Mouse (Mus musculus) limb, embryonic 15.5 days (tissue): ENCODE results near the gene Chrm3. TPM values are rescaled to one million over a fixed set of nuclear protein-coding genes. Genes with fewer than 3 reads are reported as not detected.

ENCODE experiments used
- ATAC-seq: fragments of 200-750 bp; cut with Nextera tagmentation; 2 replicates; pipeline ENCODE4 v1.8.0; 2017; ENCODE audit warnings: low read depth, moderate TSS enrichment; ENCODE audit not compliant: insufficient number of reproducible peaks, low FRiP score, low TSS enrichment
- H3K27ac ChIP-seq: fragments of 300-500 bp; sonication (generic); 2 replicates; pipeline ENCODE4 v1.5.1; 2015; ENCODE audit warnings: moderate library complexity, mild to moderate bottlenecking, inconsistent platforms
- H3K27me3 ChIP-seq: fragments of 300-500 bp; sonication (generic); 2 replicates; pipeline ENCODE4 v1.6.1; 2015; ENCODE audit warnings: inconsistent platforms
- H3K36me3 ChIP-seq: fragments of 300-500 bp; sonication (generic); 2 replicates; pipeline ENCODE4 v1.6.1; 2015; ENCODE audit warnings: inconsistent platforms
- H3K4me1 ChIP-seq: fragments of 300-500 bp; sonication (generic); 2 replicates; pipeline ENCODE4 v1.6.1; 2015; ENCODE audit warnings: inconsistent platforms
- H3K4me2 ChIP-seq: fragments of 300-500 bp; sonication (generic); 2 replicates; pipeline ENCODE4 v1.6.1; 2015; ENCODE audit warnings: mild to moderate bottlenecking, inconsistent platforms
- H3K4me3 ChIP-seq: fragments of 300-500 bp; sonication (generic); 2 replicates; pipeline ENCODE4 v1.5.1; 2015; ENCODE audit warnings: mild to moderate bottlenecking, inconsistent platforms
- H3K9ac ChIP-seq: fragments of 300-500 bp; sonication (generic); 2 replicates; pipeline ENCODE4 v1.6.1; 2015; ENCODE audit warnings: inconsistent platforms
- H3K9me3 ChIP-seq: fragments of 300-500 bp; sonication (generic); 2 replicates; pipeline ENCODE4 v1.6.1; 2016; ENCODE audit warnings: inconsistent platforms
- WGBS: fragments of 180-500 bp; shearing (Covaris S2); methylation state at CpG from one replicate; pipeline ENCODE4 v1.1.7; 2015; 5-methylcytosine and 5-hydroxymethylcytosine counted together
- polyA plus RNA-seq: library from polyadenylated mRNA; unstranded; fragments of >200 nt; fragmentation: Nextera tagmentation; extraction: Ambion mirVana; gene quantifications from 2 replicates; pipeline ENCODE4 v1.2.1, GENCODE M21; 2015

Gene Chrm3
- polyA plus RNA-seq, 1 experiment from 2014 or later: 1.2 TPM

GRCm38 (mm10) chr13:10019252-10019651 lies 341.4 kb downstream of the Chrm3 start:
- Histone ChIP-seq H3K27ac (no peak overlapping the region), H3K4me2 (no peak overlapping the region), H3K36me3 (no peaks in the 10 kb centered on the region), H3K4me3 (no peak overlapping the region), H3K9ac (no peak overlapping the region), H3K4me1 (no peaks in the 10 kb centered on the region), H3K27me3 (no peaks in the 10 kb centered on the region), H3K9me3 (no peaks in the 10 kb centered on the region)
- no peak for ATAC-seq
- 35% methylated on average over 1 of the region's 1 CpGs for WGBS

DNA sequence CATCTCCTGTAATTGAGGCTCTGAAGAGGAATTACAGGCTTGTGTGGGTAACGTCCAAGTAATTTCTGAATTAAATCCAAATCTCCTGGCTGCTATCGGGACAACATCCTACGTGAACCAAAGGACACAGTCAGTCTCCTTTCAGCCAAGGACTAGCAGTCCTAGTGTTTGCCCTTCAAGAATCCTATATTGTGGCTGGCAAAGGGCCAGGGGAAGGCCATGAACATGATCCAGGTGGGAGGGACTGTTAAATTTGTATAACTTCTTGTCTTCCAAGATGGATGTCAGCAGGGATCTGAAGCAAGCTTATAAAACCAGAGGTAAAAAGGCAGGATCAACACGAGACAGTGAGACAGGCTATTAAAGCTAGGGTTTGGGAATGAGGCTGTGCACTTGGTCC lies 357.7 kb downstream of the Chrm3 start:
- WGBS: 48% methylated on average over 4 of the region's 4 CpGs
- H3K4me3 ChIP-seq: no peak overlapping the region
- no peak for ATAC-seq
- H3K4me1 ChIP-seq: no peaks in the 10 kb centered on the region
- H3K4me2 ChIP-seq: no peak overlapping the region
- H3K27me3 ChIP-seq: no peaks in the 10 kb centered on the region
- no peak overlapping the region for H3K9ac ChIP-seq
- no peak overlapping the region for H3K27ac ChIP-seq
- H3K9me3 ChIP-seq: no peaks in the 10 kb centered on the region
- no peaks in the 10 kb centered on the region for H3K36me3 ChIP-seq

- no peak overlapping the region for H3K9ac ChIP-seq
- WGBS: 78% methylated on average over 2 of the region's 2 CpGs
- H3K36me3 ChIP-seq: no peaks in the 10 kb centered on the region
- no peak overlapping the region for H3K4me3 ChIP-seq
- H3K9me3 ChIP-seq: no peaks in the 10 kb centered on the region
- no peak overlapping the region for H3K4me2 ChIP-seq
- H3K27me3 ChIP-seq: no peaks in the 10 kb centered on the region
- H3K27ac ChIP-seq: no peak overlapping the region
- ATAC-seq: no peak
- no peaks in the 10 kb centered on the region for H3K4me1 ChIP-seq
Observed at GRCm38 (mm10) chr13:9997664-9998328, 362.9 kb downstream of the Chrm3 start.

GRCm38 (mm10) chr13:9995852-9996251 lies 364.8 kb downstream of the Chrm3 start:
- H3K4me2 ChIP-seq: no peak overlapping the region
- WGBS: 95% methylated on average over 1 of the region's 1 CpGs
- H3K27me3 ChIP-seq: no peaks in the 10 kb centered on the region
- ATAC-seq: no peak
- H3K27ac ChIP-seq: no peak overlapping the region
- no peak overlapping the region for H3K4me3 ChIP-seq
- H3K36me3 ChIP-seq: no peaks in the 10 kb centered on the region
- no peaks in the 10 kb centered on the region for H3K4me1 ChIP-seq
- H3K9me3 ChIP-seq: no peaks in the 10 kb centered on the region
- no peak overlapping the region for H3K9ac ChIP-seq

GRCm38 (mm10) chr13:9993571-9993970 lies 367.1 kb downstream of the Chrm3 start:
- H3K27me3 ChIP-seq: no peaks in the 10 kb centered on the region
- no peaks in the 10 kb centered on the region for H3K36me3 ChIP-seq
- no peaks in the 10 kb centered on the region for H3K4me1 ChIP-seq
- H3K9me3 ChIP-seq: no peaks in the 10 kb centered on the region
- H3K27ac ChIP-seq: no peak overlapping the region
- H3K4me2 ChIP-seq: no peak overlapping the region
- H3K9ac ChIP-seq: no peak overlapping the region
- 92% methylated on average over 3 of the region's 3 CpGs for WGBS
- ATAC-seq: no peak
- H3K4me3 ChIP-seq: no peak overlapping the region

DNA sequence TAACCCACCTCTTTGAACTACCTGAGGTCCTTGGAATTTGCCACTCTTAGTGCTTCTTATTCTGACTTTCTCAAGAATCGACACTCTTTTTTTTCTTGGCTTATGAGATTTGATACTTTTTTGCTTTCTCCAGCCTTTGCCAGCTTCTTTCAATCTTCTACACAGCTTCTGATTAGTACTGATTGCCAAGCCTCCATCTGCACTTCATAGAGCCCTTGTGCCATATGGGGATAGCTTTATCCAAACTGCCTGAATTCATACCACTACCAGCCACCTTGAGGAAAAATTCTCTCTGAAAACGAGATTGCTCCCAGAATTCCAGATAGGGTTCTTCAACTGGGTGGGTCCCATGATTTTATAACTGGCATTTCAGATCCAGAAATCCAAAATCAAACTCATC lies 368.0 kb downstream of the Chrm3 start:
- Histone ChIP-seq H3K9ac (no peak overlapping the region), H3K4me3 (no peak overlapping the region), H3K9me3 (no peaks in the 10 kb centered on the region), H3K4me1 (no peaks in the 10 kb centered on the region), H3K4me2 (no peak overlapping the region), H3K36me3 (no peaks in the 10 kb centered on the region), H3K27ac (no peak overlapping the region), H3K27me3 (no peaks in the 10 kb centered on the region)
- no peak for ATAC-seq
- WGBS: 63% methylated on average over 2 of the region's 2 CpGs

- Histone ChIP-seq H3K4me3 (no peak overlapping the region), H3K36me3 (no peaks in the 10 kb centered on the region), H3K27ac (no peak overlapping the region), H3K9ac (no peak overlapping the region), H3K4me1 (no peaks in the 10 kb centered on the region), H3K4me2 (no peak overlapping the region), H3K9me3 (no peaks in the 10 kb centered on the region), H3K27me3 (no peaks in the 10 kb centered on the region)
- ATAC-seq: no peak
- WGBS: 67% methylated on average over 6 of the region's 6 CpGs
Observed at GRCm38 (mm10) chr13:9985648-9986047, 375.0 kb downstream of the Chrm3 start.

DNA sequence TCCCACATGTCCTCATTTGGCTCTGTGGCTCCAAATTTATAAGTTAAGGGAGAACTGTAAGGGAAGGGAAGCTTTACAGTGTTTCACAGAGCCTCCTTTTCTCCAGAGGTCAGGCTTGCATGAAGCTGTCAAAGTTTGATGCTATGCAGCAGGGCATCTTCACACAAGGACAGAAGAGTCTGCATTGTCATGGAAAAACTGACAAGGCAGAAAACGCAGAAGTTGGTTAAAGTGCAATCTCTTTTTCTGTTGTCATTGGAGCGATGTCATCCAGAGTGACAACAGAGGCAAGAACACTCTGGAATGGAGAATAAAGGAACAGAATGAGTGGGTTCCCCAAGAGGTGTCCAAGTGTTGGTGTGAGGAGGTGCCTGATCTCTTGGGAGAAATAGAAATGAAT lies 377.4 kb downstream of the Chrm3 start:
- Histone ChIP-seq H3K36me3 (no peaks in the 10 kb centered on the region), H3K27me3 (no peaks in the 10 kb centered on the region), H3K27ac (no peak overlapping the region), H3K4me2 (no peak overlapping the region), H3K9me3 (no peaks in the 10 kb centered on the region), H3K9ac (no peak overlapping the region), H3K4me3 (no peak overlapping the region), H3K4me1 (no peaks in the 10 kb centered on the region)
- ATAC-seq: no peak
- WGBS: 88% methylated on average over 2 of the region's 2 CpGs

DNA sequence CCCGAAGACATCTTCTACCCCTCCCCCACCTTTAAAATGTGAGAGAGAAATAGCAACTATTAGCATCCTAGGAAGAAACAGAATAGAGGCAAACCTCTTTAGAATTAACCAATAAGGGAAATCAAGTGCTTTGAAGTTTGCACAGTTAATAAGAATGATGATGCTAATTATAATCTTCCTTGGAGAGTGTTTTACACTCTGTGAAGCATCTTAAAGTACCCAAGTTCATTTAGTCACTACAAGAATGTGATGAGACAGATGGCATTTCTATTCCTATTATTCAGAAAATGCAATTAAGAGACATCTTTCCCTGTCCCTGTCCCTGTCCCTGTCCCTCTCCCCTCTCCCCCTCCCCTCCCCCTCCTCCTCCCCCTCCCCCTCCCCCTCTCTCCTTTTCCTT lies 382.9 kb downstream of the Chrm3 start:
- H3K36me3 ChIP-seq: no peaks in the 10 kb centered on the region
- no peak overlapping the region for H3K27ac ChIP-seq
- no peak for ATAC-seq
- no peaks in the 10 kb centered on the region for H3K4me1 ChIP-seq
- H3K4me2 ChIP-seq: no peak overlapping the region
- no peaks in the 10 kb centered on the region for H3K27me3 ChIP-seq
- WGBS: 68% methylated on average over 1 of the region's 1 CpGs
- H3K9me3 ChIP-seq: no peaks in the 10 kb centered on the region
- no peak overlapping the region for H3K9ac ChIP-seq
- no peak overlapping the region for H3K4me3 ChIP-seq

DNA sequence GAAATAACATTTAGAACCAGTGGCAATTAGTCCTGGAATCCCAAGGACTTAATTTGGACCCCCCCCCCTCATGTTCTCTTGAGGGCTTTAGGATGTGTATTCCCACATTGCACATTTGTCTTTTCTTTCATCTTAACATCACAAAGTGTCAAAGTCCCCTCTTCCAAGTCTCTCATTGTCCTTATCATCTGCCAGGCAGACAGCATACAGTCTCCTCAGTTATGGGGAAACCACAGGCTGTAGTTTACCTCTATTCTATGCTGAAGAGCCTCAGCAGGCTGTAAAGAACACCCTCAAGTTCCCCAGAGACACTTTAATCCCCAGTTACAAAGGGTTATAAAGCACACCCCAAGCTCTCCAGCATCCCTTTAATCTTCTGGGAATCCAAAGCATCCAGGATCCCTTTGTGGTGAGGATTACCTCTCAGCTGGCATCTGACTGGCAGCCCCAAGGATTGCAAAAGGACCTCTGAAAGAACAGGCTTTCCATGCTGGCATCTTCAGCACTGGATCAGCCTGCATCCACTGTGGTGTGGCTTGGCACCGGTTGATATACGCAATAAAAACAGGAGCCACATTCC lies 386.8 kb downstream of the Chrm3 start:
- Histone ChIP-seq H3K4me1 (no peaks in the 10 kb centered on the region), H3K36me3 (no peaks in the 10 kb centered on the region), H3K9ac (no peak overlapping the region), H3K4me3 (no peak overlapping the region), H3K9me3 (no peaks in the 10 kb centered on the region), H3K4me2 (no peak overlapping the region), H3K27me3 (no peaks in the 10 kb centered on the region), H3K27ac (no peak overlapping the region)
- 43% methylated on average over 2 of the region's 2 CpGs for WGBS
- ATAC-seq: no peak

GRCm38 (mm10) chr13:9971845-9972244 lies 388.8 kb downstream of the Chrm3 start:
- Histone ChIP-seq H3K4me1 (no peaks in the 10 kb centered on the region), H3K27ac (no peak overlapping the region), H3K9me3 (no peaks in the 10 kb centered on the region), H3K36me3 (no peaks in the 10 kb centered on the region), H3K4me2 (no peak overlapping the region), H3K4me3 (no peak overlapping the region), H3K9ac (no peak overlapping the region), H3K27me3 (no peaks in the 10 kb centered on the region)
- WGBS: 63% methylated on average over 4 of the region's 4 CpGs
- ATAC-seq: no peak

GRCm38 (mm10) chr13:9952619-9953018 lies 408.0 kb downstream of the Chrm3 start:
- Histone ChIP-seq H3K27ac (no peak overlapping the region), H3K9me3 (no peaks in the 10 kb centered on the region), H3K4me2 (no peak overlapping the region), H3K27me3 (no peaks in the 10 kb centered on the region), H3K36me3 (no peaks in the 10 kb centered on the region), H3K4me1 (no peaks in the 10 kb centered on the region), H3K9ac (no peak overlapping the region), H3K4me3 (no peak overlapping the region)
- no peak for ATAC-seq

GRCm38 (mm10) chr13:9951376-9951775 lies 409.3 kb downstream of the Chrm3 start:
- Histone ChIP-seq H3K9me3 (no peaks in the 10 kb centered on the region), H3K4me1 (no peaks in the 10 kb centered on the region), H3K4me2 (no peak overlapping the region), H3K27ac (no peak overlapping the region), H3K9ac (no peak overlapping the region), H3K36me3 (no peaks in the 10 kb centered on the region), H3K4me3 (no peak overlapping the region), H3K27me3 (no peaks in the 10 kb centered on the region)
- 85% methylated on average over 1 of the region's 1 CpGs for WGBS
- no peak for ATAC-seq
